Mouse (Mus musculus) forebrain, embryonic 11.5 days (tissue): ENCODE data around the gene Olfr750. TPM values are rescaled to one million over a fixed set of nuclear protein-coding genes. Genes with fewer than 3 reads are reported as not detected.

Source experiments
- ATAC-seq: fragments of 200-750 bp; cut with Nextera tagmentation; replicated peaks from 2 replicates; pipeline ENCODE4 v1.8.0; 2017; ENCODE audit warnings: moderate TSS enrichment; ENCODE audit not compliant: low FRiP score
- DNase-seq: peaks from one replicate; pipeline ENCODE4 v3.0.0-alpha.2; 2017; ENCODE audit warnings: low spot score
- H3K27ac ChIP-seq: fragments of 300-500 bp; sonication (generic); 2 replicates; pipeline ENCODE4 v1.5.1; 2014; ENCODE audit warnings: low read depth, low read length
- H3K27me3 ChIP-seq: fragments of 300-500 bp; sonication (generic); 2 replicates; pipeline ENCODE4 v1.6.1; 2014; ENCODE audit warnings: mild to moderate bottlenecking, low read length, mixed read lengths; ENCODE audit not compliant: control insufficient read depth, insufficient read depth
- H3K36me3 ChIP-seq: fragments of 300-500 bp; sonication (generic); 2 replicates; pipeline ENCODE4 v1.6.1; 2014; ENCODE audit warnings: mild to moderate bottlenecking, low read length, moderate library complexity, mixed read lengths; ENCODE audit not compliant: control insufficient read depth, insufficient read depth
- H3K4me1 ChIP-seq: fragments of 300-500 bp; sonication (generic); replicated peaks from 2 replicates; pipeline ENCODE4 v1.6.1; 2014; ENCODE audit warnings: low read length, mixed read lengths; ENCODE audit not compliant: control insufficient read depth, insufficient read depth
- H3K4me2 ChIP-seq: fragments of 300-500 bp; sonication (generic); 2 replicates; pipeline ENCODE4 v1.6.1; 2014; ENCODE audit warnings: low read depth, mild to moderate bottlenecking, low read length, moderate library complexity, mixed read lengths; ENCODE audit not compliant: severe bottlenecking
- H3K4me3 ChIP-seq: fragments of 300-500 bp; sonication (generic); 2 replicates; pipeline ENCODE4 v1.5.1; 2014; ENCODE audit warnings: low read depth, low read length
- H3K9ac ChIP-seq: fragments of 300-500 bp; sonication (generic); 2 replicates; pipeline ENCODE4 v1.6.1; 2014; ENCODE audit warnings: low read length
- H3K9me3 ChIP-seq: fragments of 300-500 bp; sonication (generic); 2 replicates; pipeline ENCODE4 v1.6.1; 2016; ENCODE audit warnings: low read length, mixed read lengths; ENCODE audit not compliant: control insufficient read depth
- WGBS: fragments of 180-500 bp; shearing (Covaris S2); extraction: QIAGEN DNeasy Blood & Tissue Kit; methylation state at CpG from one replicate; pipeline ENCODE4 v1.1.7; 2014; 5-methylcytosine and 5-hydroxymethylcytosine counted together
- polyA plus RNA-seq: library from polyadenylated mRNA; unstranded; fragments of >200 nt; fragmentation: Nextera tagmentation; extraction: Ambion mirVana; gene quantifications from 2 replicates; pipeline ENCODE4 v1.2.1, GENCODE M21; 2014

Gene Olfr750
- polyA plus RNA-seq, 1 experiment from 2014 or later = not detected

GRCm38 (mm10) chr14:51026391-51027133 is 47.7 kb downstream of the Olfr750 start:
- 40% methylated on average over 5 of the region's 5 CpGs for WGBS
- DNase-seq (peak; percentile 65), ATAC-seq (peak; percentile 64; the same call in 1 of the 2 replicates)
- Histone ChIP-seq H3K27ac (no peak overlapping the region), H3K4me1 (no peaks in the 10 kb centered on the region), H3K36me3 (no peaks in the 10 kb centered on the region), H3K9me3 (no peaks in the 10 kb centered on the region), H3K4me3 (no peak overlapping the region), H3K27me3 (no peaks in the 10 kb centered on the region), H3K4me2 (no peak overlapping the region), H3K9ac (no peak overlapping the region)

DNA sequence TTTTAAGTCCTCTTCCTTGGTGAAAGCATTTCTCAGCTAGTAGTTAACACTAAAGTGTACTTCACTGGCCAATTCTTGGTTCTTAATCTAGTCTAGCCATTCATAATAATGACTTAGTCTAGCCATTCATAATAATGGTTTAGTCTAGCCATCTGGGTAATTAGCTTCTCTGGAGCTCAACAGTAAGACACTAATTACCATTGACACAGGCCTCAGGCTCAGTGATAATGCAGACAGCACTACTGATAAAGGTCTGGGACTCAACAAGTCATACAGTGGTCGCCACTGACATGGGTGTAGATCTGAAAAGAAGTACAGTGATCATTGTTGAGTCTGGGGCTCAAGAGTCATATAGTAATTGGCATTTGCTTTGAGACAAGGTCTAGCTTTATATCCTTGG is 49.4 kb downstream of the Olfr750 start:
- no peak overlapping the region for H3K27ac ChIP-seq
- ATAC-seq (no peak), DNase-seq (no peak)
- H3K4me3 ChIP-seq = no peak overlapping the region
- H3K27me3 ChIP-seq = no peaks in the 10 kb centered on the region
- no peaks in the 10 kb centered on the region for H3K4me1 ChIP-seq
- no peaks in the 10 kb centered on the region for H3K36me3 ChIP-seq
- no peak overlapping the region for H3K9ac ChIP-seq
- no peak overlapping the region for H3K4me2 ChIP-seq
- 73% methylated on average over 1 of the region's 1 CpGs for WGBS
- no peaks in the 10 kb centered on the region for H3K9me3 ChIP-seq

DNA sequence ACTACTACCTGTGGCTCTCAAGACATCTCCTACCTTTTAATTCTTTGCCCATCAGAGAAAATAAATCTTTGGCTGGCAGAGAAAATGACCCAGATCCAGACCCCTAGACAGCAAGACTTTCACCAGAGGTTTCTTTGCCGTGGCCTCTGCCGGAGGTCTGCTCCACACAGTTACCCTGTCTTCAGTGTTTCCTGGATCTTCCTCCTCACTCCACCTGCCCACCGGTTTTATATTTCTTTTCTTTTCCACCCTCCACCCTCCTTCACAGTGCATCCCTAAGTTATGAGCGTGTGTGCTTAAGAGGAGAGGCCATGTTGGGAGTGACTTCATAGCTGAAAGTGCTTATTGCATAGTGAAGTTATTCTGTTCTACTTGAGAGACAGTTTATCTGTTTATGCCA is 50.8 kb downstream of the Olfr750 start:
- no peak for DNase-seq
- Histone ChIP-seq H3K9me3 (no peaks in the 10 kb centered on the region), H3K36me3 (no peaks in the 10 kb centered on the region), H3K4me2 (no peak overlapping the region), H3K4me3 (no peak overlapping the region), H3K27me3 (no peaks in the 10 kb centered on the region), H3K4me1 (no peaks in the 10 kb centered on the region), H3K9ac (no peak overlapping the region), H3K27ac (no peak overlapping the region)
- no peak for ATAC-seq
- 88% methylated on average over 4 of the region's 4 CpGs for WGBS

DNA sequence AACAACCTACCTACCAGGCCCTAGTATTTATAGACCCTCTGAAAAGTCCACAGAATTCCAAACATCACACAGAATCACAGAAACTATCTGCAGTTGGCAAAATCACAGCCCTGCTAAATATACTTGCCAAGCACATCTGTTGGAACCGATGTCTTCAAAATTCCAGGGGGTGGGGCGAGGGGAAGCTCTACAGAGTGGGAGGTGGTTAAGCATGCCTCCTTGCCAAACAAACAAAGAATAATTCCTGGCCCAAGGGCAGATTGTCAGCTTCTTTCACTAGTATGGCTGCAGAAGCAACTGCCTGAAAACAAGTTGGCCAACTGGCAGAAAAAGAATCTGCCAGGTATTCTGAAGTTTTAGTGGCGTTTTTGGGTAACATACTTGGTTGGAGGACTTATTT is 57.0 kb downstream of the Olfr750 start:
- Histone ChIP-seq H3K4me1 (no peaks in the 10 kb centered on the region), H3K9ac (no peak overlapping the region), H3K27me3 (no peaks in the 10 kb centered on the region), H3K4me3 (no peak overlapping the region), H3K9me3 (no peaks in the 10 kb centered on the region), H3K4me2 (no peak overlapping the region), H3K27ac (no peak overlapping the region), H3K36me3 (no peaks in the 10 kb centered on the region)
- ATAC-seq (no peak), DNase-seq (no peak)
- 82% methylated on average over 3 of the region's 3 CpGs for WGBS

Other genes with a start within 250 kb of the Olfr750 start
- 4.4 and 5.2 TPM in 2 replicates for gene Tep1, start 203.9 kb downstream of the Olfr750 start, polyA plus RNA-seq
- 0.16 and 0.21 TPM in 2 replicates for gene Klhl33, start 176.9 kb downstream of the Olfr750 start, polyA plus RNA-seq
- gene Osgep, start 149.5 kb downstream of the Olfr750 start, polyA plus RNA-seq = 158 and 179 TPM in 2 replicates
- 399 and 410 TPM in 2 replicates for gene Apex1, start 149.5 kb downstream of the Olfr750 start, polyA plus RNA-seq
- gene Pip4p1, start 143.6 kb downstream of the Olfr750 start, polyA plus RNA-seq = 54.4 and 67.3 TPM in 2 replicates
- gene Pnp, start 143.4 kb downstream of the Olfr750 start, polyA plus RNA-seq = 64.9 and 69.6 TPM in 2 replicates
- not detected in 2 replicates for gene Gm49342, start 129.9 kb downstream of the Olfr750 start, polyA plus RNA-seq
- gene Pnp2, start 118.4 kb downstream of the Olfr750 start, polyA plus RNA-seq = 0.24 and 0.39 TPM in 2 replicates
- gene Rnase10, start 66.7 kb downstream of the Olfr750 start, polyA plus RNA-seq = not detected in 2 replicates
- gene Rnase9, start 32.6 kb downstream of the Olfr750 start, polyA plus RNA-seq = not detected in 2 replicates
- not detected in 2 replicates for gene Rnase11, start 24.3 kb downstream of the Olfr750 start, polyA plus RNA-seq
- not detected in 2 replicates for gene Rnase12, start 16.8 kb downstream of the Olfr750 start, polyA plus RNA-seq
- 10.8 and 11.4 TPM in 2 replicates for gene Rnase4, start 16.6 kb upstream of the Olfr750 start, polyA plus RNA-seq
- gene Ang, start 16.7 kb upstream of the Olfr750 start, polyA plus RNA-seq = 1.9 and 3.0 TPM in 2 replicates
- gene Eddm3b, start 40.0 kb upstream of the Olfr750 start, polyA plus RNA-seq = 0.19 TPM in 1 of 2 replicates, not detected in the other
- not detected in 2 replicates for gene Rnase6, start 49.5 kb upstream of the Olfr750 start, polyA plus RNA-seq
- gene Rnase1, start 72.3 kb upstream of the Olfr750 start, polyA plus RNA-seq = not detected in 2 replicates
- gene Rnase2b, start 87.8 kb upstream of the Olfr750 start, polyA plus RNA-seq = not detected in 2 replicates
- not detected in 2 replicates for gene Ang2, start 124.7 kb upstream of the Olfr750 start, polyA plus RNA-seq
- gene Ear14, start 129.0 kb upstream of the Olfr750 start, polyA plus RNA-seq = not detected in 2 replicates
- gene Rnase2a, start 181.7 kb upstream of the Olfr750 start, polyA plus RNA-seq = not detected in 2 replicates